Mouse (Mus musculus) gastrocnemius, postnatal 14 days (tissue): Measurements from ENCODE around the gene Mospd3. TPM values are rescaled to one million over a fixed set of nuclear protein-coding genes. Genes with fewer than 3 reads are reported as not detected.

Experiments used
- DNase-seq: peaks from one replicate; pipeline ENCODE4 v3.0.0; 2021; ENCODE audit warnings: mixed read lengths
- intact Hi-C: fragments of 180-260 bp; cut with DNase I; formaldehyde crosslinking; loops from one replicate; pipeline ENCODE4 v1.15.1; 2025; ENCODE audit warnings: low total_unique reads
- long read RNA-seq, 2 experiments: library from polyadenylated mRNA; stranded (forward); transcript quantifications; one replicate each; pipeline ENCODE4 v2.0.0; 2021
- total RNA-seq, 2 experiments: library from RNA; stranded (reverse); gene quantifications; 2 replicates each; pipeline ENCODE4 v1.2.3; 2021

The Mospd3 gene
- total RNA-seq, result 10 to 100 TPM; 15.3 to 18.1 TPM
- long read RNA-seq, experiment 1, transcript Mospd3-202 (5 exons, 1,318 nt), result major isoform, 6 of 10 reads
- long read RNA-seq, experiment 1, partial matches to known transcripts, result 1 of 10 reads
- long read RNA-seq, experiment 1, other reads (novel, unspliced or antisense), result 1 of 10 reads
- long read RNA-seq, experiment 2, transcript Mospd3-202 (5 exons, 1,318 nt), result major isoform, 10 of 11 reads
- long read RNA-seq, experiment 2, partial matches to known transcripts, result 0 of 11 reads
- long read RNA-seq, experiment 2, other reads (novel, unspliced or antisense), result 1 of 11 reads

- intact Hi-C loops, result no loop called here
- peak; percentile 95 for DNase-seq
Observed at GRCm38 (mm10) chr5:137600619-137601364, at the start of gene Mospd3. Gene Mospd3 (minus strand): TSS chr5:137601058.

- no peak for DNase-seq
- intact Hi-C loops, result no loop called here
Observed at GRCm38 (mm10) chr5:137649669-137650571, 49.1 kb upstream of the Mospd3 start.

- intact Hi-C loops, result no loop called here
- no peak for DNase-seq
Observed at GRCm38 (mm10) chr5:137649251-137649650, 48.4 kb upstream of the Mospd3 start.

- no peak for DNase-seq
- intact Hi-C loops, result no loop called here
Observed at GRCm38 (mm10) chr5:137647827-137648601, 47.2 kb upstream of the Mospd3 start.

- peak; percentile 42 for DNase-seq
Observed at GRCm38 (mm10) chr5:137645652-137646091, 44.8 kb upstream of the Mospd3 start, which contains the start of gene Irs3. Gene Irs3 (minus strand): TSS chr5:137645714.

GRCm38 (mm10) chr5:137645091-137645651 lies 44.3 kb upstream of the Mospd3 start:
- DNase-seq, result no peak
- intact Hi-C loops, result no loop called here

More at GRCm38 (mm10) chr5:137645652-137646091, 44.8 kb upstream of the Mospd3 start, which contains the start of gene Irs3:
- intact Hi-C loops, result no loop called here

GRCm38 (mm10) chr5:137644484-137644883 lies 43.6 kb upstream of the Mospd3 start:
- DNase-seq, result no peak
- intact Hi-C loops, result no loop called here

GRCm38 (mm10) chr5:137642886-137643285 lies 42.0 kb upstream of the Mospd3 start:
- intact Hi-C loops, result no loop called here
- DNase-seq, result no peak

- DNase-seq, result no peak
- intact Hi-C loops, result no loop called here
Observed at GRCm38 (mm10) chr5:137641054-137641453, 40.2 kb upstream of the Mospd3 start, which contains the start of gene Sap25. Gene Sap25 (plus strand): TSS chr5:137641334.

GRCm38 (mm10) chr5:137639472-137639871 lies 38.6 kb upstream of the Mospd3 start:
- intact Hi-C loops, result loop anchor here (10.0 kb wide), 1 partner anchor 115 kb away; no protein-coding TSS in a partner anchor

GRCm38 (mm10) chr5:137633397-137634084 lies 32.7 kb upstream of the Mospd3 start:
- intact Hi-C loops, result loop anchor here (10.0 kb wide), 1 partner anchor 109 kb away; no protein-coding TSS in a partner anchor
- no peak for DNase-seq

More at GRCm38 (mm10) chr5:137639472-137639871, 38.6 kb upstream of the Mospd3 start:
- DNase-seq, result no peak

GRCm38 (mm10) chr5:137631591-137631990 lies 30.7 kb upstream of the Mospd3 start:
- intact Hi-C loops, result loop anchor here (10.0 kb wide), 1 partner anchor 107 kb away; no protein-coding TSS in a partner anchor

GRCm38 (mm10) chr5:137631171-137631570 lies 30.3 kb upstream of the Mospd3 start:
- no peak for DNase-seq
- intact Hi-C loops, result loop anchor here (10.0 kb wide), 1 partner anchor 106 kb away; no protein-coding TSS in a partner anchor

More at GRCm38 (mm10) chr5:137631591-137631990, 30.7 kb upstream of the Mospd3 start:
- no peak for DNase-seq

GRCm38 (mm10) chr5:137630602-137631001 lies 29.7 kb upstream of the Mospd3 start:
- DNase-seq, result no peak
- intact Hi-C loops, result loop anchor here (10.0 kb wide), 1 partner anchor 106 kb away; no protein-coding TSS in a partner anchor

GRCm38 (mm10) chr5:137629906-137630545 lies 29.2 kb upstream of the Mospd3 start:
- DNase-seq, result no peak
- intact Hi-C loops, result loop anchor here (10.0 kb wide), 1 partner anchor 105 kb away; no protein-coding TSS in a partner anchor

GRCm38 (mm10) chr5:137629306-137629721 lies 28.5 kb upstream of the Mospd3 start:
- intact Hi-C loops, result no loop called here
- DNase-seq, result no peak
